Mouse (Mus musculus) heart, embryonic 14.5 days (tissue): ENCODE results near the gene Ndufaf2. TPM values are rescaled to one million over a fixed set of nuclear protein-coding genes. Genes with fewer than 3 reads are reported as not detected.
A peak's percentile ranks its signal among the peaks of the same experiment; 100 is the strongest.

Source experiments
- ATAC-seq: fragments of 200-750 bp; cut with Nextera tagmentation; 2 replicates; pipeline ENCODE4 v1.8.0; 2017; ENCODE audit warnings: low read depth, moderate TSS enrichment; ENCODE audit not compliant: insufficient number of reproducible peaks, insufficient read depth, low FRiP score
- H3K27ac ChIP-seq, 2 experiments: fragments of 200-500 bp in 1 of 2; fragments of 300-500 bp in 1 of 2; sonication (generic) in 1 of 2; replicated peaks in 1 of 2; 2 replicates each; pipeline ENCODE4 v1.5.1; 2012 to 2014; ENCODE audit warnings: low read depth in 2 of 2, low read length in 2 of 2, control low read depth in 1 of 2, mild to moderate bottlenecking in 1 of 2, mixed read lengths in 1 of 2; ENCODE audit not compliant: control insufficient read depth in 1 of 2, insufficient read depth in 1 of 2
- H3K27me3 ChIP-seq: fragments of 300-500 bp; sonication (generic); 2 replicates; pipeline ENCODE4 v1.6.1; 2014; ENCODE audit warnings: mild to moderate bottlenecking, low read length, control low read depth; ENCODE audit not compliant: control insufficient read depth, insufficient read depth
- H3K36me3 ChIP-seq: fragments of 300-500 bp; sonication (generic); 2 replicates; pipeline ENCODE4 v1.6.1; 2014; ENCODE audit warnings: mild to moderate bottlenecking, control low read depth, low read length, mixed read lengths; ENCODE audit not compliant: control insufficient read depth, insufficient read depth
- H3K4me1 ChIP-seq, 2 experiments: fragments of 200-500 bp in 1 of 2; fragments of 300-500 bp in 1 of 2; sonication (generic) in 1 of 2; 2 replicates each; pipeline ENCODE4 v1.6.1; 2012 to 2014; ENCODE audit warnings: low read length in 2 of 2, control low read depth in 1 of 2, mixed read lengths in 1 of 2; ENCODE audit not compliant: control insufficient read depth in 2 of 2, insufficient read depth in 2 of 2
- H3K4me2 ChIP-seq: fragments of 300-500 bp; sonication (generic); 2 replicates; pipeline ENCODE4 v1.6.1; 2014; ENCODE audit warnings: mild to moderate bottlenecking, low read length
- H3K4me3 ChIP-seq, 2 experiments: fragments of 200-500 bp in 1 of 2; fragments of 300-500 bp in 1 of 2; sonication (generic) in 1 of 2; 2 replicates each; pipeline ENCODE4 v1.5.1; 2012 to 2014; ENCODE audit warnings: low read length in 2 of 2, mild to moderate bottlenecking in 2 of 2, control low read depth in 1 of 2, low read depth in 1 of 2, moderate library complexity in 1 of 2; ENCODE audit not compliant: control insufficient read depth in 1 of 2, insufficient read depth in 1 of 2
- H3K9ac ChIP-seq: fragments of 300-500 bp; sonication (generic); 2 replicates; pipeline ENCODE4 v1.6.1; 2014; ENCODE audit warnings: mild to moderate bottlenecking, low read length
- H3K9me3 ChIP-seq: fragments of 300-500 bp; sonication (generic); 2 replicates; pipeline ENCODE4 v1.6.1; 2016; ENCODE audit warnings: low read length, control low read depth; ENCODE audit not compliant: control insufficient read depth
- WGBS: fragments of 180-500 bp; shearing (Covaris S2); extraction: QIAGEN DNeasy Blood & Tissue Kit; methylation state at CpG from one replicate; pipeline ENCODE4 v1.1.7; 2014; 5-methylcytosine and 5-hydroxymethylcytosine counted together
- polyA plus RNA-seq: library from polyadenylated mRNA; unstranded; fragments of >200 nt; fragmentation: Nextera tagmentation; extraction: Ambion mirVana; gene quantifications from 2 replicates; pipeline ENCODE4 v1.2.1, GENCODE M21; 2014

Ndufaf2 gene
- polyA plus RNA-seq, 1 experiment from 2014 or later = 56.8 TPM

GRCm38 (mm10) chr13:108159963-108160362 is 1.5 kb upstream of the Ndufaf2 start:
- Histone ChIP-seq H3K27me3 (no peaks in the 10 kb centered on the region), H3K4me3 (no peak overlapping the region), H3K9ac (no peak overlapping the region), H3K36me3 (peaks cover 14% of the 10 kb centered on the region), H3K4me1 (peaks cover 3 to 9% of the 10 kb centered on the region in 2 experiments; a peak in 2 of 4 replicates), H3K4me2 (0 out of 2 replicates have a peak overlapping the region, but pooled peaks have one; percentile 85), H3K27ac (no peak overlapping the region), H3K9me3 (no peaks in the 10 kb centered on the region)
- 59% methylated on average over 7 of the region's 7 CpGs for WGBS
- no peak for ATAC-seq

DNA sequence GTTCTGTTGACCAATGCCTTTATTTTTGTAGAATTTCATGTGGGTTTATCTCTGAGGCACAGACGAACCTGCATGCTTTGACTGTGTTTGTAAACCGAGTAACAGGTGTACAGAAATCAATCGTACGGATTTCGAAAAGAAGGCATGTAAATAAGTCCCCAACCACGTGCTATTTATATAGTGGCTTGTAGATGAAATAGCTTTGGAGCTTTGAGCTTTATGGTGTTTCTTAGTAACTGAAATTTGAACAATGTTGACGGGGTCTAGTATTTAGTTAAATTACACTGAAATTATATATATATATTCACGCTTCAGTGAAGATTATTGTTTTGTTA is 785 bp upstream of the Ndufaf2 start:
- H3K4me1 ChIP-seq = peaks cover 3 to 9% of the 10 kb centered on the region in 2 experiments; a peak in 2 of 4 replicates

GRCm38 (mm10) chr13:108157732-108158464 is 525 bp downstream of the Ndufaf2 start:
- Histone ChIP-seq H3K4me3 (peak overlapping the region; percentile 90 to 95), H3K4me2 (peak overlapping the region; percentile 85), H3K36me3 (peaks cover 14% of the 10 kb centered on the region), H3K4me1 (peaks cover 3 to 9% of the 10 kb centered on the region in 2 experiments; a peak in 2 of 4 replicates), H3K9ac (peak overlapping the region; percentile 85), H3K9me3 (no peaks in the 10 kb centered on the region), H3K27ac (peak overlapping the region in 1 of 2 experiments; percentile 24; a peak in 1 of 4 replicates), H3K27me3 (no peaks in the 10 kb centered on the region)
- ATAC-seq = peak; percentile 6; the same call in 1 of the 2 replicates
- WGBS = 5% methylated on average over 40 of the region's 42 CpGs

More for the DNA sequence above, 785 bp upstream of the Ndufaf2 start:
- Histone ChIP-seq H3K9ac (peak overlapping the region; percentile 85), H3K9me3 (no peaks in the 10 kb centered on the region), H3K27ac (no peak overlapping the region), H3K4me2 (peak overlapping the region; percentile 85), H3K36me3 (peaks cover 14% of the 10 kb centered on the region), H3K27me3 (no peaks in the 10 kb centered on the region), H3K4me3 (peak overlapping the region; percentile 90 to 95)
- no peak for ATAC-seq
- WGBS = 6% methylated on average over 8 of the region's 8 CpGs

- Histone ChIP-seq H3K4me3 (no peak overlapping the region), H3K4me2 (no peak overlapping the region; the same call in 1 of the 2 replicates), H3K27ac (no peak overlapping the region), H3K4me1 (peaks cover 5 to 15% of the 10 kb centered on the region in 2 experiments; a peak in 2 of 4 replicates), H3K27me3 (no peaks in the 10 kb centered on the region), H3K36me3 (peaks cover 14% of the 10 kb centered on the region), H3K9ac (no peak overlapping the region), H3K9me3 (no peaks in the 10 kb centered on the region)
- WGBS = 66% methylated on average over 2 of the region's 2 CpGs
- ATAC-seq = no peak
Observed at GRCm38 (mm10) chr13:108157156-108157555, 1.3 kb downstream of the Ndufaf2 start.

DNA sequence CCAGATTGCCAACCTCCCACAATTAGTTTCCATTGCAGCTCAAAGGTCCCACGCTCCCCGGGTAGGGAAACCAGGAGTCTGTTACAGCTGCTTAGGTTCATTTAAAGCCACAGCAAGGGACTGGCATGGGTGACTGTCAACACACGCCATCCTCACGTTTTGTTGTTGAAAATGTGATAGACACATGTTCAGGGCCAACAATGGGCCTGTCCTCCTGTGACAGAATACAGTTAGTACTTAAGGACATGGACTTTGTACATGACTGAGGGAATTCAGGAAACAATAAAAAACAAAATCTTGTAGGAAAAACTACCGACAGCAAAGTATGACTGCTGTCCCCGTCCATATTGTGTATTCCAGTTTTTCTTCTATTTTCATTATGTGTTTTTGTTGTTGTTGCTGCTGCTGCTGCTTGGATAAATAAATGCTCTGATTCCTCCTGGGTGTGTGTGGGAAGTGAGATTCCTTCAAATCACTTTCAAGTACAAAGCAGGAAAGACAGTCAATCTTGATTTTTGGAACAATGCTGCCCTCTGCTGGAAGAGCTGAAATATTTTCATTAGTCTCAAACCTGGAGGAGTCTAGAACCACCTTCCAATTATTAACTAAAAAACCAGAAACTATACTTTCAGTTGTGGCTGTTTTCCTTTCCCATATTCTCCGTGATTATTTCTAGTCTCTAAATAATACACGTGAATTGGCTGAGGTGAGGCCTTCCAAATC is 5.6 kb downstream of the Ndufaf2 start:
- H3K9me3 ChIP-seq = no peaks in the 10 kb centered on the region
- no peak for ATAC-seq
- H3K4me2 ChIP-seq = no peak overlapping the region
- H3K4me3 ChIP-seq = no peak overlapping the region
- no peak overlapping the region for H3K27ac ChIP-seq
- 49% methylated on average over 8 of the region's 8 CpGs for WGBS
- H3K4me1 ChIP-seq = peaks cover 2 to 5% of the 10 kb centered on the region in 2 experiments; a peak in 1 of 4 replicates
- no peaks in the 10 kb centered on the region for H3K36me3 ChIP-seq
- H3K9ac ChIP-seq = no peak overlapping the region
- H3K27me3 ChIP-seq = no peaks in the 10 kb centered on the region

GRCm38 (mm10) chr13:108151782-108152181 is 6.6 kb downstream of the Ndufaf2 start:
- ATAC-seq = no peak
- Histone ChIP-seq H3K4me2 (no peak overlapping the region), H3K27me3 (no peaks in the 10 kb centered on the region), H3K9me3 (no peaks in the 10 kb centered on the region), H3K4me1 (0 out of 4 replicates have a peak, but pooled peaks cover 2 to 5% of the 10 kb centered on the region in 2 experiments), H3K36me3 (no peaks in the 10 kb centered on the region), H3K27ac (no peak overlapping the region), H3K9ac (no peak overlapping the region), H3K4me3 (no peak overlapping the region)

DNA sequence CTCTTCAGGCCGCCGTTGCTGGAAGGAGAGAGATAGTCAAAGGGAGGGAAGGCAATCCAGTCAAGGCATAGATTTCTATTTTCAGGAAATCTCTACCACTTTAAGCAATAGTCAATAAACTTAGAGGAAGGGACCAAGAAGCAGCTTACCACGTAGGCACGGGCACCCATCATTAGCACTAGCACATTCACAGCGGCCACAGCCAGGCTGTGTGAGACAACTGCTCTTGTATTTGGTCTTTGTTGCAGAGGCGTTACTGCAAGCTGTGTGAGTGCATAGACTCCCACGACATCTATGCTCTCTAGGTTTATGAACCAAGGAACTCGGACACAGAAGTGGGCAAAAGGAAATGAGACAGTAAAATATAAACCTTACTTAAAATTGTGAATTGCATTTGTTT is 14.3 kb downstream of the Ndufaf2 start:
- Histone ChIP-seq H3K27ac (no peak overlapping the region), H3K36me3 (no peaks in the 10 kb centered on the region), H3K9me3 (no peaks in the 10 kb centered on the region), H3K27me3 (no peaks in the 10 kb centered on the region), H3K4me3 (no peak overlapping the region), H3K4me2 (no peak overlapping the region), H3K9ac (no peak overlapping the region), H3K4me1 (no peaks in the 10 kb centered on the region)
- no peak for ATAC-seq
- WGBS = 90% methylated on average over 8 of the region's 8 CpGs
